Mouse (Mus musculus): ENCODE measurements around the gene Dlk1.
A peak's percentile ranks its signal among the peaks of the same experiment; 100 is the strongest.
"Not testable (repeated sequence)": the region's sequence is repeated elsewhere in the genome, so short reads cannot be mapped to it uniquely, and the experiment has no call there.

Gene Dlk1

DNA sequence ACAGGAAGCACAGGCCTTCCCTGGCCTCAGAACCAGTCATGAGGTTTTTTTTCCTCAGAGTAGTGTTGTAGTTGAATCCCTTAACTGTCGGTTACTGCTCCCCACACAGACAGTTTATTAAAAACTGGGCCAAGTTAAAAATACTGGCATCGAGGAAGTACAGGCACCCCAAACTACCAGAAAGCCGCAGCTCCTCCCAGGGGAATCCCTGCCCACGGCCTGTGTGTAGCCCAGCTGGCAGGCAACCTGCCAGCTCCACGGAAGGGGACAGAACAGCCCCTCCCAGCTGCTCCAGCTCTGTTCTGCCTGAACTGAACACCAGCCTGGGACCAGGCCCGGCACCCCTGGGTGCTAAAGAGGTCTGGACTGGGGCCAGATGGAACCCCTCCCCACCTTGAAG is 11.3 kb upstream of the Dlk1 start:
- peak in 1 of 2 experiments; percentile 56 for DNase-seq

DNA sequence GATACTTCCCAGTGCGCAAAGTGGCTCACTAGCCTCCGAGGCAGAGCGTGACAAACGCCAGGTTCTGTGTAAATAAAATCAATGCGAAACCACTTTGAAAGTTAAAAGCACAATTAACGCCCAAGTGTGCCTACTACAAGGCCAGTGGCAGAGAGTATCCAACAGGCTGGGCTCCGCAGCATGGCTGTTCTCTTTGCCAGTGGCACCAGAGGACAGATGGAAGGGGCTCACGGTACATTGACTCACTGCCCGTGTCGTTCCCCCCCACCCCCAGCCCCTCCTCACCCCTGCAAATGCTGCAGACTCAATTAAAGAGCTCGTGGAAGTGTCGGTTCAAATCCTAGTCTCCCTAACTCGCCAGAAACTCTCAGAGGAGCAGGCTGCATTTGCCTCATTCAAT is 10.5 kb upstream of the Dlk1 start:
- peak; percentile 49 to 71 for DNase-seq

DNA sequence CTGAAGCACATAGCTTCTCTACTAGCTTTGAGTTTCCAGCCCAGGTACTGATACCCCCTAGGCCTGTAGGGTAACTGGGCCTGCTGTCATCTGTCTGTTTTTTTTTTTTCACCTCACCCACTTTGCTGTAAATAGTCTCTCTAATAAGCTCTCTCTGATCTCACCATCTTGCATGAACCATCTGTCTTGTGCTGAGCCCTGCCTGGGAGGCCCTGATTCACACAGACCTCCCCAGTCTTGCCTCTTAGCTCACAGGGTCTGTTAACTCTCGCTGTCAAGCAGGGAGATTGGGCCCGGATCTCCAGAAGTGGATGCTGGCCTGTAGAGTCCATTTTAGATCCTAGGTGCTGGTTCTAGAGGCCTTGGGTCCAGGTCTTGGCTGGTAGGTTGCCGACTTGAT is 9.3 kb upstream of the Dlk1 start:
- peak in 1 of 2 experiments; percentile 26 for DNase-seq

DNA sequence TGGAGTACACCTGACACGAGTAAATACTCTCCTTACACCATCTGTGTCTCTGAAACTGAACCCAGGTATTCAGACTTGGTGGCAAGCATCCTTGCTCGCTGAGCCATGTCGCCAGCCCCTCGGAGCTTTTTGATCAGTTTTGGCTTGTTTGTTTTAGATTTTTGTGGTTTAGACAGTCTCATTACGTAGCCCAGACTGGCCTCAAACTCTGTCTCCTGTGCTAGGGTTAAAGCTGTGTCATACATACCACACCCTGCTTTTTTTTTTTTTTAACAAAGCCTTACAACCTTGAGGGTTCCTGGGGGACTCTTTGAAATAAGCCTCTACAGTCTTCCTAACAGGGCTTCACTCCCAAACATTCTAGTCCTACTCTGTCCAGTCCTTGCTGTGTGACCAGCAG is 7.6 kb upstream of the Dlk1 start:
- DNase-seq, result no peak

GRCm38 (mm10) chr12:109445499-109446235 is 7.0 kb upstream of the Dlk1 start:
- DNase-seq, result peak in 1 of 2 experiments; percentile 54

DNA sequence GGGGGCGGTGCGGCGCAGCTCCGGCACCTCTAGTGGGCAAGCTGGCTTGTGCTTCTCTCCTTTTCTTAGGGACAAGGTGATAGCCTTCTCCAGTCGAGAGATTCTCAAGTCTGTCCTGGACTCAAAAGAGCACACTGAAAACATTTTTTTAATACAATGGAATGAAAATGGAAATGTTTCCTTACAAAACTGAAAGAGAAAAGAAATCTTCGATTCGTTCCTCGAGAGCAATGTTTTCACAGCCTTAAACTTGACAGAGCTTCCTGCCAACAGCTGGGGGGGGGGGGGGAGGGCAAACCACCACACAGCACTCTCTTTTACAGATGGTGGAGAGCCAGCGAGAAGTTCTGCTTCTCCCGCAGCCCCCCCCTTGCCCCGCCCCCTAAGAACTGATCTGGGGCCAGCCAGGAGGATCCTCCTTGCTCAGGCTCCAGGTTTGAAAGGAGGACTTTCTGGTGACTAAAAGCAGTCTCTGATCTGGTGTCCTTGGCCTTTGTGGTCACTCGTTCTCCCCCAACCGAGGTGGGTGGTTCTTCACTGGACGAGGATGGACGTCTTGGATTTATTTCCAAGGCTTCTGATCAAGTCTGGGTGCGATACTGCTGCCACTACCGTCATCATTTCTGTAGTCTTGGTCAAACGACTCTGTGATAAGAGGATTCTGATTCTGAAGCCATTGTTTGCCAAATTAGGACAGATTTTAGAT is 6.2 kb upstream of the Dlk1 start:
- peak in 1 of 2 experiments; percentile 56 for DNase-seq

DNA sequence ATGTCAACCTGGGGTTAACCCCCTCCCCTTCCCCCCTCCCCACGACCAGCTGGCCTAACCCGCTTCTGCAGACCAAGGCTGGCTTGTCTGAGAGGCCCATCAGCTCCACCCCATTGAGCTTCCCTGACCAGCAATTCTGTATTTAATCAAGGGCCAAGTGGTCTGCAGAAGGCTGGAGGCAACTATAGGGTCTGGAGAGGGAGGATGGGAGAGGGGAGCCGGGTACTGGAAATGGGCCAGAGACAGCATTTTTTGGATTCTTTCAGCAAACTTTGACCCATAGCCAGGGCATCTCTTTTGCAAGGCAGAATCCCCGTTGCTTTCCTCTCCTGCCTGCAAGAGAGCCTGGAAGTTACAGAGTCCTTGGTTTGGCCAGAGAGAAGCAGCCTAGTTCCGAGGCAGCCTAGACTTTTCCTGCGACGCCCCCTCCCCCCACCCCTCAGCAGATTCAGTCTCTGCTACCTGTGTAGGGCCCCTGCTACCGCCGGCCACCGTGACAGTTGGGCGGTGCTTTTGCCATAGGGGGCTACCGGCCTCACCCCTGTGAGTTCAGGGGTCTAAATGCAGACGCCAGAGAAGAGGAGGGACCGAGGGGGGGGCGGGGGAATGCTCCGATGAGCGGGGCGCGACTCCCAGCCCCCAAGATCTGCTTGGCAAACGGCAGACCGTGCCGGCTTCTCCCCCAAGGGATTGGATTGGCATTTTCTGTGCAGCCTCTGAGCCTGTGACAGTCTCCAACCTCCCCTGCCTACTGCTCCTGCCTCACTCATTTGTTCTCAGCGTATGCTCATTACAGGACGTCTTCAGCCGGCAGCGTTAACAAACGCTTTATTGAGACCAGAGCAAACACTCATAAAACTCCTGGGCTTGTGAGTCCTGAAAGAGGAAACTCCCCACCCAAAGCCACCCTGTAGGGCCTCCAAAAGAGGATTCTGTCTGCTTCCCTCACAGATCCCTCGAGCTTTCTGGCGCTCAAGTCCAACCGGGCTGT is 2.9 kb upstream of the Dlk1 start:
- peak in 1 of 2 experiments; percentile 31 for DNase-seq

GRCm38 (mm10) chr12:109453065-109453997 is 708 bp downstream of the Dlk1 start:
- DNase-seq, result peak in 1 of 2 experiments; percentile 41

- DNase-seq, result no peak
Measured at GRCm38 (mm10) chr12:109454137-109454536, 1.5 kb downstream of the Dlk1 start.

- DNase-seq, result peak in 1 of 2 experiments; percentile 1
Measured at GRCm38 (mm10) chr12:109456531-109457202, 4.0 kb downstream of the Dlk1 start.

DNA sequence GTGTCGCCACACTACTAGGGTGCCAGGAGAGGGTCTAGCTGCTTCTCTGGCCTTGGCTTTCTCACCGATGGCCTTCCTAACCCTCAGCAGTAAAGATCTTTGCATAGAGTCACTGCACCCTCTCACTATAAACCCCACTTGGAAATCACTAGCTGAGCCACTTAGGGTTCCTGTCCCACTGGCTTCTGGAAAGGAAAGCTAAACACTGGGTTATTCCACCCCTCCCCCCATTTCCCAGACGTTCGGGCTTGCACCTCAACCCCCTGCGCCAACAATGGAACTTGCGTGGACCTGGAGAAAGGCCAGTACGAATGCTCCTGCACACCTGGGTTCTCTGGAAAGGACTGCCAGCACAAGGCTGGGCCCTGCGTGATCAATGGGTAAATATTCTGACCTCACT is 5.2 kb downstream of the Dlk1 start:
- DNase-seq, result peak in 1 of 2 experiments; percentile 2

DNA sequence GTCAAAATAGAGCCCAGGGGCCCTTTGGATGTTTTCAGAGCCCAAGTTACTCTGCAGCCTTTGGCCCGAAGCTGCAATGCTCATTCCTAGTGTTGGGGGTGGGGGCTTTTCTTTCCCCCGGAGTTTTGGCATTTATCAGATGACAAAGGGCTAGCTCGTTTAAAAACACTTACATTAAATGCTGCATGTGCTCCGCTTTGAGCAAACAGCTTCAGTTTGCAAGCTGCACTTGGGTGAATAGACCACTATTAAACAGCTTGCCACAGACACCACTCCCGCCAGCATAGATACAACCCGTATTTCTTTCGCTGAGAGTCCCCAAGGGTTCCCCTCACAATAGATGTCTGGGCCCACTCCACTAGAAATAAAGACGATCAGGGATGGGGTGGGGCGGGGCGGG is 6.3 kb downstream of the Dlk1 start:
- DNase-seq, result peak in 1 of 2 experiments; percentile 1

DNA sequence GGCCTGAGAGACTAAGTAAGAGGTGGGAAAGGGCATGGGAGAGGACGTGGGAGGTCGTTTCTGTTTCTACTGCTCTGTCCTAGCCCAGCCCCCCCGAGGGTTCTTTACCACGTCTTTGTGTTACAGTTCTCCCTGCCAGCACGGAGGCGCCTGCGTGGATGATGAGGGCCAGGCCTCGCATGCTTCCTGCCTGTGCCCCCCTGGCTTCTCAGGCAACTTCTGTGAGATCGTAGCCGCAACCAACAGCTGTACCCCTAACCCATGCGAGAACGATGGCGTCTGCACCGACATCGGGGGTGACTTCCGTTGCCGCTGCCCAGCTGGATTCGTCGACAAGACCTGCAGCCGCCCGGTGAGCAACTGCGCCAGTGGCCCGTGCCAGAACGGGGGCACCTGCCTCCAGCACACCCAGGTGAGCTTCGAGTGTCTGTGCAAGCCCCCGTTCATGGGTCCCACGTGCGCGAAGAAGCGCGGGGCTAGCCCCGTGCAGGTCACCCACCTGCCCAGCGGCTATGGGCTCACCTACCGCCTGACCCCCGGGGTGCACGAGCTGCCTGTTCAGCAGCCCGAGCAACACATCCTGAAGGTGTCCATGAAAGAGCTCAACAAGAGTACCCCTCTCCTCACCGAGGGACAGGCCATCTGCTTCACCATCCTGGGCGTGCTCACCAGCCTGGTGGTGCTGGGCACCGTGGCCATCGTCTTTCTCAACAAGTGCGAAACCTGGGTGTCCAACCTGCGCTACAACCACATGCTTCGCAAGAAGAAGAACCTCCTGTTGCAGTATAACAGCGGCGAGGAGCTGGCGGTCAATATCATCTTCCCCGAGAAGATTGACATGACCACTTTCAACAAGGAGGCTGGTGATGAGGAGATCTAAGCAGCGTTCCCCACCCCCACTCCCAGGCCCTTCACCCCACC is 7.1 kb downstream of the Dlk1 start:
- DNase-seq, result peak in 1 of 2 experiments; percentile 11

DNA sequence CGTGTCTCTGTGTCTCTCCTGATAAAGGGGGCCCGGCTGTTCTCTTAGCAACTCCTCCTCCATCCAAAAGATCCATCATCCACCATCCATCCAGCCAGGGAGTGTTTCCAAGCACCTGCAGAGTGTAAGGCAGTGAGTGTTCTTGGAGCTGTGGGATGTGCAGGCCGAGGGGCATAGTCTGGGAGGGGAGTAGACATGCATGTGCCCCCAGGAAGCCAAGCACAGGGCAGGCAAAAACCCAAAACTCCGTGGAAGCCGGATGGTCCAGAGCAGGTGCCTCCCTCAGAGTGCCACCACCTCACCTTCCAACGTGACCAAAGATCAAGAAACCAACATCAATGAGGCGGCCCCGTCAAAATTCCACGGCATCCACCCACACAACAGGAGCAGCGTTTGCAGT is 10.0 kb downstream of the Dlk1 start:
- peak in 1 of 2 experiments; percentile 1 for DNase-seq

DNA sequence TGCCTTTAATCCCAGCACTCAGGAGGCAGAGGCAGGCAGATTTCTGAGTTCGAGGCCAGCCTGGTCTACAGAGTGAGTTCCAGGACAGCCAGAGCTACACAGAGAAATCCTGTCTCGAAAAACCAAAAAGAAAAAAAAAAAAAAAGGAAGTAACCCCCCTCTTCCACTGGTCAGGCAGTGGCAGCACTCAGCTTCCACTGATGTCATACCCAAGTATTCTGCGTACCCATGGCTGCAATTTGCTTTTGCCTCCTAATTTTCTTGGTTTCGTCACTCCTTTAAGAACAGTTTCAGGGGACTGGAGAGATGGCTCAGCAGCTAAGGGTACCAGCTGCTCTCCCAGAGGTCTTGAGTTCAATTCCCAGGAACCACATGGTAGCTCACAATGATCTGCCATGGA is 14.8 kb downstream of the Dlk1 start:
- DNase-seq, result not testable (repeated sequence)

GRCm38 (mm10) chr12:109469793-109470192 is 17.2 kb downstream of the Dlk1 start:
- DNase-seq, result peak in 1 of 2 experiments; percentile 1

DNA sequence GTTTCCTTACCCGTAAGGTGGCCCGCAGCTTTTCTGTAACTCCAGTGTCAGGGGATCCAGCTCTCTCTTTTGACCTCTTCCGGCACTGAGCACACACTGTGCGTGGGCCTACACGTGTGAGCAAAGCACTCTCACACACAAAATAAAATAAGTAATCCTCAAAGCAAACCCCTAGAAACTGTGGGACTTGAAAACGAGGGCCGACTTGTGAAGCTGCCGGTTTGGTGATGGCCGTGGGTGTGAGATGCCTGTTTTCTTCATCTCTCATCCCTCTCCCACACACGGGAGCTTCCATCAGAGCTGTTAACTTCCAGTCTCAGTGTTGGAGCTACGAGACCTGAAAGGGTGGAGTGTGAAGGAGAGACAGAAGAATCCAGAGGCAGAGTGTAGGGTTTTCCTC is 20.0 kb downstream of the Dlk1 start:
- DNase-seq, result no peak

DNA sequence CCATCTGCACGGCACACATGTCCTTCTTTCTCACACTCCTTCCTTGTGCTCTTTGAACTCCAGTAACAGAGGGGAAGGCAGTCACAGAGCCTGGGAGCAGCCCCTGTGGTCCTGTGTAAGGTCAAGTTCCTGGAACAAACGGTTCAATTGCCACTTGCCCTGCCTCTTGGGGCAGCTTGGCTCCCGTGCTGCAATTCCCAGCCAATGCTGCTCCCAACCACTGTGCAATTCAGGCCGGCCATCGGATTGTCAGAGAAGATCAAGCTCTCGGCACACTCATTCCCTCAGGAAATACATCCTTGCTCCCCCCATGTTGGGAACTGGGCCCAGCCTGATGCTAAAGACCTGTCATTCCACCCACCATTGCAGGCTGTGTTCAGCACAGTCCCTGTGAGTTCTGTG is 21.0 kb downstream of the Dlk1 start:
- DNase-seq, result peak; percentile 24 to 37

DNA sequence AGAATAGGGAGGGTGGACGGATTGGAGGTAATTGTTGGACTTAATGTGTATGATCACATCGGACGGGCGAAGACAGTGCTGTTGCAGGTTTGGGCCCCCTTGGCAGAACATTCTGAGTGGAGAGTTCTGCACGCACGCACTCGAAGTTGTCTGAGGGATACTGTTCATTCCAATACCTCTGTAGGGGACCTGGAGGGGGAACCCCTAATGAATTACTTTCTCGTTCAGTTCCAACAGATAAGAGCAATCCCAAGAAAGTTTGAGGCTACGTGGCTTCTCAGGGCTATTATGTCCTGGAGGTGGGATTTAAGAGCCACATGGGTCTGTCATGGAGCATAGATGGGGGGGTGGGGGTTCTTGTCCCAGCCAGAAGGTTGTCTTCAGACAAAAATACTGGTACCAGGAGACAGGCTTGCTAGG is 21.6 kb downstream of the Dlk1 start:
- peak in 1 of 2 experiments; percentile 1 for DNase-seq

DNA sequence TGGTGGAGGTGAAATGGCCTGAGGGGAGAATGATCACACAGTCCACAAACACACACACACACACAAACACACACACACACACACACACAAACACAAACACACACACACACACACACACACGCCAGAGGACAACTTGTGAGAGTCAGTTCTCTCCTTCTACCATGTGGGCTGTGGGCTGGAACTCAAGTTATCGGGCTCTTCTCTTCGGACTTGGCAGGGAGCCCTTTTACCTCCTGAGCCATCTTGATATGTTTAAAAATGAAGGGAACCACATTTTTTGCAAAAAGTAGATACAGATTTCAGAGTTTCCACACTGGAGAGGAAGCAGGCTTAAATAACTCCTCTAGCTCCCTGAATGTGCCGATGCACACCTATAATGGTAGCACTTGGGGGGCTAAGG is 22.9 kb downstream of the Dlk1 start:
- DNase-seq, result peak in 1 of 2 experiments; percentile 3
